Mouse (Mus musculus): Measurements from ENCODE around the gene Wfdc15a. TPM values are rescaled to one million over a fixed set of nuclear protein-coding genes. Genes with fewer than 3 reads are reported as not detected.

Gene Wfdc15a
- polyA plus RNA-seq, 1 experiment from 2014 or later, result not detected

GRCm38 (mm10) chr2:164194959-164195630 is 4.8 kb downstream of the Wfdc15a start:
- ATAC-seq (replicated peaks), result no peak
- 82% methylated on average over 5 of the region's 5 CpGs for WGBS

GRCm38 (mm10) chr2:164192279-164192678 is 7.7 kb downstream of the Wfdc15a start:
- ATAC-seq (replicated peaks), result no peak
- H3K36me3 ChIP-seq, result no peaks in the 10 kb centered on the region
- no peaks in the 10 kb centered on the region for H3K27me3 ChIP-seq
- no peak overlapping the region for H3K9ac ChIP-seq (replicated peaks)
- no peaks in the 10 kb centered on the region for H3K4me1 ChIP-seq
- H3K9me3 ChIP-seq, result no peaks in the 10 kb centered on the region
- H3K27ac ChIP-seq (replicated peaks), result no peak overlapping the region
- no peak overlapping the region for H3K4me2 ChIP-seq (replicated peaks)
- H3K4me3 ChIP-seq, result no peak overlapping the region

More at GRCm38 (mm10) chr2:164194959-164195630, 4.8 kb downstream of the Wfdc15a start:
- H3K9me3 ChIP-seq, result no peaks in the 10 kb centered on the region
- no peaks in the 10 kb centered on the region for H3K36me3 ChIP-seq
- no peak overlapping the region for H3K9ac ChIP-seq (replicated peaks)
- no peak overlapping the region for H3K4me3 ChIP-seq
- H3K27me3 ChIP-seq, result no peaks in the 10 kb centered on the region
- no peak overlapping the region for H3K27ac ChIP-seq (replicated peaks)
- no peak overlapping the region for H3K4me2 ChIP-seq (replicated peaks)
- H3K4me1 ChIP-seq, result no peaks in the 10 kb centered on the region

DNA sequence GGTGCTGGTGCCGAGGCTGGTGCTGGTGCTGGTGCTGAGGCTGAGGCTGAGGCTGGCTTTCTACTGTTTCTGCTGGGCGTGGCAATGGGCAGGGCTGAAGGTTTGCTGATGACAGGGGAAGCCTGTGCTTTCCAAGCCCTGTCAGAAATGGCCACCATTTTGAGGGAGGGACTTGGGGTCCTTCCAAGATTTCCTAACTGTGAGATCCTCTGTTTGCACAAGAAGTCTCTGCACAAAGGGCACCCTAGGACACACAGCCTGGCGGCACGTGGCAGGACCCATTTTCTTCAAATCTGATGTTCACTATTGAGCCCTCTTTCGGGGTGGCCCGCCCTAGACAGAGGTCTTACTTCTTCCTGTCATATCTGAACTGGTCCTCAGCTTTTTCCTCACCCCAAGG is 9.4 kb downstream of the Wfdc15a start, which contains the start of gene Wfdc12:
Gene Wfdc12 (minus strand): TSS at position 33 of the 400 bp plus-strand sequence.
- 81% methylated on average over 6 of the region's 6 CpGs for WGBS
- no peak for ATAC-seq (replicated peaks)
- no peaks in the 10 kb centered on the region for H3K36me3 ChIP-seq
- H3K27ac ChIP-seq (replicated peaks), result no peak within 1 kb of the TSS
- no peaks in the 10 kb centered on the region for H3K27me3 ChIP-seq
- no peak within 1 kb of the TSS for H3K9ac ChIP-seq (replicated peaks)
- H3K4me2 ChIP-seq (replicated peaks), result no peak within 1 kb of the TSS
- no peak within 1 kb of the TSS for H3K4me3 ChIP-seq
- no peaks in the 10 kb centered on the region for H3K4me1 ChIP-seq
- H3K9me3 ChIP-seq, result no peaks in the 10 kb centered on the region

DNA sequence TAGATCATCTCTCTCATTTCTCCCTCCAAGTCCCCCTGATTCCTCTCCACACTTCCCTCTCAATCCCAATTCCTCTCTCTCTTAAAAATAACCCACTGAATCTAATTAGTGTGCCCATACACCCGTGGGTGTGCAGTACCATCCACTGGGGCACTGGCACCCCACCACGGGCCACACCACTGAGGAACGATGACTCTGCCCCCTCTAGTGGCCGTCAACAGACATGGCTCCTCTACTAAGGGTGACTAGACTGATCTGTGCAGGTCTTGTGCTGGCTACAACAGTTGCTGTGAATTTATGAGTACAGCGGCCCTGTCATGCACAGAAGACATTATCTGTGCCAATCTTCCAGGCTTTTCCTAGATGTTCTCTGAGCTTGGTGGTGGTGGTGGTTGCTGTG is 11.2 kb downstream of the Wfdc15a start:
- Histone ChIP-seq H3K4me3 (no peak overlapping the region), H3K27ac (replicated peaks) (no peak overlapping the region), H3K9me3 (no peaks in the 10 kb centered on the region), H3K4me1 (no peaks in the 10 kb centered on the region), H3K36me3 (no peaks in the 10 kb centered on the region), H3K27me3 (no peaks in the 10 kb centered on the region), H3K4me2 (replicated peaks) (no peak overlapping the region), H3K9ac (replicated peaks) (no peak overlapping the region)
- WGBS, result 27% methylated on average over 5 of the region's 5 CpGs
- ATAC-seq (replicated peaks), result no peak

GRCm38 (mm10) chr2:164184145-164184719 is 15.7 kb downstream of the Wfdc15a start:
- Histone ChIP-seq H3K4me2 (replicated peaks) (no peak overlapping the region), H3K9ac (replicated peaks) (no peak overlapping the region), H3K36me3 (no peaks in the 10 kb centered on the region), H3K27ac (replicated peaks) (no peak overlapping the region), H3K9me3 (no peaks in the 10 kb centered on the region), H3K27me3 (no peaks in the 10 kb centered on the region), H3K4me1 (no peaks in the 10 kb centered on the region), H3K4me3 (no peak overlapping the region)
- 44% methylated on average over 9 of the region's 9 CpGs for WGBS
- no peak for ATAC-seq (replicated peaks)

DNA sequence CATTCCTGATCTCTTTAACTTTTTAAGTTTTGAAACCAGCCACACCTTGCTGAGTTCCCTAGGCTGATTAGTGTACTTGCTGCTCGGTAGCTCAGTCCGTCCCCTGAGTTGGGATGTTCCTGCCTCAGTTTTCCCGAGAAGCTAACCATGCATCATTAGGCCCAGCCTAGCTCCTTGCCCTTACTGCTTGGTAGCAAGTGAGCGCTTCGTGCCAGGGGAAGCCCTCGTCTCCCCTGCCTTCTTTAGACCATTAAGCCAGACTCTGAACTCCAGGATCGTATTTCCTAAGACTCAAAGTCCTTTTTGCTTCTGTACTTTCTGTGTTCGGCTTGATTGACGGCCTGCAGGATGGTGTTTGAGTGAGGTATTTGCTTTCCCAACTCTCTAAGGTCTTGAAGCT is 16.6 kb downstream of the Wfdc15a start:
- Histone ChIP-seq H3K4me1 (no peaks in the 10 kb centered on the region), H3K4me2 (replicated peaks) (no peak overlapping the region), H3K4me3 (no peak overlapping the region), H3K9me3 (no peaks in the 10 kb centered on the region), H3K27me3 (no peaks in the 10 kb centered on the region), H3K27ac (replicated peaks) (no peak overlapping the region), H3K36me3 (no peaks in the 10 kb centered on the region), H3K9ac (replicated peaks) (no peak overlapping the region)
- no peak for ATAC-seq (replicated peaks)
- WGBS, result 61% methylated on average over 9 of the region's 9 CpGs

- Histone ChIP-seq H3K36me3 (no peaks in the 10 kb centered on the region), H3K4me2 (replicated peaks) (no peak within 1 kb of the TSS), H3K9ac (replicated peaks) (no peak within 1 kb of the TSS), H3K27ac (replicated peaks) (no peak within 1 kb of the TSS), H3K4me3 (no peak within 1 kb of the TSS), H3K9me3 (no peaks in the 10 kb centered on the region), H3K27me3 (no peaks in the 10 kb centered on the region), H3K4me1 (no peaks in the 10 kb centered on the region)
- no peak for ATAC-seq (replicated peaks)
- WGBS, result 82% methylated on average over 7 of the region's 7 CpGs
Measured at GRCm38 (mm10) chr2:164182692-164183255, 17.2 kb downstream of the Wfdc15a start, which contains the start of gene Wfdc5. Gene Wfdc5, minus strand, starts transcription at chr2:164182742.

- no peak overlapping the region for H3K4me2 ChIP-seq (replicated peaks)
- H3K36me3 ChIP-seq, result no peaks in the 10 kb centered on the region
- 91% methylated on average over 4 of the region's 4 CpGs for WGBS
- no peaks in the 10 kb centered on the region for H3K4me1 ChIP-seq
- no peak overlapping the region for H3K4me3 ChIP-seq
- H3K27ac ChIP-seq (replicated peaks), result no peak overlapping the region
- no peaks in the 10 kb centered on the region for H3K27me3 ChIP-seq
- no peaks in the 10 kb centered on the region for H3K9me3 ChIP-seq
- no peak for ATAC-seq (replicated peaks)
- no peak overlapping the region for H3K9ac ChIP-seq (replicated peaks)
Measured at GRCm38 (mm10) chr2:164180770-164181169, 19.2 kb downstream of the Wfdc15a start.

DNA sequence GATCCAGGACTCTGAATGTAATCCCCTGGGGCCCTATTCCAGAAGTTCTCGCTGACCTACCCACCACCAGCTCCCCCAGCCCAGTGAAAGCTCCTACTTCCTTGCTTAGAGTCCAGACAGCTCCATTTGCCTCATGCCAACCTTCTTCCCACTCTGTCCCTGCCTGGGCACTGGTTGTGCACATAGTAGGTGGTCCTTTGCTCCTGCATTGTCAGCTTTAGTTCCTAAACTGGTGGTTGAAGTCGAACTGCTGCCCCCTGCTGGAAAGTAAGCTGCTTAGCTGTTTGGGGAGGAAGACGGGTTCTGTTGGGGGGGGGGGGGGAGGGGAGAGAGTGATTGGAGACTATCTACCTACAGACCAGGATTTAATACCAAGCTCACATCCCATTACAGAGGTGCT is 19.8 kb downstream of the Wfdc15a start:
- no peaks in the 10 kb centered on the region for H3K4me1 ChIP-seq
- H3K4me2 ChIP-seq (replicated peaks), result no peak overlapping the region
- H3K27me3 ChIP-seq, result no peaks in the 10 kb centered on the region
- no peak for ATAC-seq (replicated peaks)
- H3K9ac ChIP-seq (replicated peaks), result no peak overlapping the region
- H3K4me3 ChIP-seq, result no peak overlapping the region
- WGBS, result 43% methylated on average over 3 of the region's 3 CpGs
- no peaks in the 10 kb centered on the region for H3K36me3 ChIP-seq
- H3K9me3 ChIP-seq, result no peaks in the 10 kb centered on the region
- no peak overlapping the region for H3K27ac ChIP-seq (replicated peaks)

DNA sequence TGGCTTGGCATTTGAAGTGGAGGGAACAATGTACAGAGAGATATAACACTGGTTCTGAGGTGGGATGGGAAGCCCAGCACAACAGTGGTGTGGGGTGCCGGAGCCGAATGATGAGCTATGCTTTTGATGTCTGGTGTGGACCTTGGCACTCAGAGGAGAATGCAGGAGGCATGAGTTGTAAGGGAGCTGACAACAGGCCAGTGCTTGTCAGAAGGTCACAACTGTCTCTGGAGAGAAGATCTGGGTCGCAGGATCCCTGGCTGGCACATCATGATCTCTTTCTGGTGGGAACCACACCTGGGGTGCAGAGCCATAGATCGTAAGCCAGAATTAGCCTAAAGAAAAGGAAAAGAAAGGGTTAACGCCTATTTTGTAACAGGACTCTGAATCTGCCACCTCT is 22.1 kb downstream of the Wfdc15a start:
- no peaks in the 10 kb centered on the region for H3K36me3 ChIP-seq
- no peak overlapping the region for H3K4me3 ChIP-seq
- H3K27ac ChIP-seq (replicated peaks), result no peak overlapping the region
- no peaks in the 10 kb centered on the region for H3K4me1 ChIP-seq
- no peak for ATAC-seq (replicated peaks)
- H3K9ac ChIP-seq (replicated peaks), result no peak overlapping the region
- no peaks in the 10 kb centered on the region for H3K9me3 ChIP-seq
- no peak overlapping the region for H3K4me2 ChIP-seq (replicated peaks)
- 86% methylated on average over 5 of the region's 5 CpGs for WGBS
- H3K27me3 ChIP-seq, result peaks cover 6% of the 10 kb centered on the region; the same call in 1 of the 2 replicates

DNA sequence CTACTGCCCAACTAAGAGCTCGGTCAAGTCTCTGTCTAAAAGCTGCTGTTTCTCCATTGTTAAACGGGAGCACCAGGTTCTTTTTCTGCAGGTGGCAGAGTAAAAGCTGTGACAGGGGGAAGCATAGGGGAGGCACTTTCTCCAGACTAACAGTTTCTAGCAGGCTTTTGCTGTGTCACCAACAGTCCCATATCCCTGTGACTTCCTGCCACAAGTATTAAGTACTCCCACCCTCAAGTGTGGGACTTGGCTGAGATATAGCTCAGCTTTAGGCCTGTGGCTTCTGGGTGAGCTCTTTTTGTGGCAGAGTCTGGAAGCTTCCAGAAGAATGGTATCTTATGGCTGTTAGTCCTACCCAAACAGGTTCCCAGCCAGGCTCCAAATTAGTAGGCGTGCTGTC is 24.1 kb downstream of the Wfdc15a start:
- H3K9ac ChIP-seq (replicated peaks), result no peak overlapping the region
- ATAC-seq (replicated peaks), result no peak
- no peaks in the 10 kb centered on the region for H3K36me3 ChIP-seq
- H3K27me3 ChIP-seq, result peaks cover 21% of the 10 kb centered on the region
- no peak overlapping the region for H3K27ac ChIP-seq (replicated peaks)
- WGBS, result 72% methylated on average over 3 of the region's 3 CpGs
- no peak overlapping the region for H3K4me3 ChIP-seq
- H3K9me3 ChIP-seq, result no peaks in the 10 kb centered on the region
- H3K4me1 ChIP-seq, result peaks cover 3% of the 10 kb centered on the region
- no peak overlapping the region for H3K4me2 ChIP-seq (replicated peaks)

DNA sequence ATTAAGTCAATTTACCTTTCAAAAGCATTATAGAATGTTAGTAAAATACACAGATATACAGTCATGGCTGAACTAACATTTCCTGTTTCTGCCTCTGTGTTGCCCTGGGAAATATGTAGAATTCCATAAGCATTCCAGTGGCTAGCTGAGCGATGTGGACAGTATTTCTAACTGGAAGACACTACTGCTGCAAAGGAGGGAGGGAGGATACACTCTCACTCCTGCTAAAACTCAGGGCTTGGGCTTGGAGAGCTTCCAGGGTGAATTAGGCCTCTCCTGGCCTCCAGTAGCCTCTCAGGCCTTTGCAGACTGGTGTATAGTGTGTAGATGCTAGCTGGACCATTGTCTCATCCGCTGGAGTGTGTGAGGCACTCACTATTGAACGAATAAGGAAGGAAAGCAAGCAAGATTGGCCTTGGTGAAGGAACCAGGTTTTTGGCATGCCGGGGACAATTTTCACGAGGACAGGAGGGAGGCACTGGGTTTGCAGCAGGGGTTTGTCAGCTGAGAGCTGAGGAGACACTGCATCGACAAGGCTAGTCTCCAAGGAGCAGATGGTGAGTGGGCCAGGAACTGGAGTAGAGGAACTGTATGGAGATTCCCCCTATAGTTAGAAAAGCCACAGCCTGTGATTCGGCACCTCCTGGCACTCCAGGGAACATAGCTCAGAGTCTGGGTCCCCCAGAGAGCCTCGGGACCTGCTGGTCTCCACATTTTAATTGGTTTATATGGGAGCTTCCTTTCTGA is 25.1 kb downstream of the Wfdc15a start:
- Histone ChIP-seq H3K4me2 (replicated peaks) (no peak overlapping the region), H3K27ac (replicated peaks) (no peak overlapping the region), H3K9ac (replicated peaks) (no peak overlapping the region), H3K9me3 (no peaks in the 10 kb centered on the region), H3K4me1 (peaks cover 11% of the 10 kb centered on the region), H3K36me3 (no peaks in the 10 kb centered on the region), H3K4me3 (no peak overlapping the region), H3K27me3 (peaks cover 31% of the 10 kb centered on the region)
- ATAC-seq (replicated peaks), result no peak
- WGBS, result 75% methylated on average over 8 of the region's 8 CpGs
